8 mouse cellular contexts compared by ENCODE assay signal in the genomic region with DNA sequence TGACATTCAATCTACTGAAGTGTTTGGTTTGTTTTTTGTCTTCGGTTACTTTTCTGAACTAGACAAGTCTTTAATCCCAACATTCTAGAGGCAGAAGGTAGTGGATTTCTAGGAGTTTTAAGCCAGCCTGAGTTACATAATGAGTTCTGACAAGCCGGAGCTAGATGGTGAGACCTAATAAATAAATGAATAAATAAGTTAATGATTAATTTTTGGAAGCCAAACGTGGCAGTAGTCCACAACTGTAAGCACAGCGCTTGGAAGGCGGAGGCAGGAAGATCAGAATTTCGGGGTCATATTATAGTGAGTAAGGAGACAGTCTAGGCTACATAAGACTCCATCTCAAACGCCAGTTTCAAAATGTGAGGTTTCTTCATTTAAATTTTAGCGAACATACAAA. TPM values are rescaled to one million over a fixed set of nuclear protein-coding genes. Genes with fewer than 3 reads are reported as not detected.
DNase-seq lines count a peak whose midpoint lies in the region; ATAC-seq lines count a peak whose summit lies in the region.

No protein-coding gene starts in this region.

- no peak for ATAC-seq in megakaryocyte, adult 5-6 weeks (ENCODE audit: poor library complexity, severe bottlenecking)
- ATAC-seq in hindbrain, embryonic 14.5 days (ENCODE audit: low FRiP score) = no peak
- no peak for ATAC-seq in liver, embryonic 11.5 days (replicated peaks; ENCODE audit: low FRiP score)
- no peak for ATAC-seq in stomach, embryonic 16.5 days (ENCODE audit: insufficient read depth, low FRiP score)

- no peaks in the 10 kb centered on the region for H3K27me3 ChIP-seq in megakaryocyte, embryonic 14.5 days (replicated peaks)
- no peaks in the 10 kb centered on the region for H3K27me3 ChIP-seq in hindbrain, embryonic 14.5 days (ENCODE audit: control insufficient read depth, insufficient read depth, low read length)
- H3K27me3 ChIP-seq in liver, embryonic 11.5 days (replicated peaks; ENCODE audit: control insufficient read depth, insufficient read depth, low read length) = no peaks in the 10 kb centered on the region
- H3K27me3 ChIP-seq in stomach, embryonic 16.5 days (ENCODE audit: control insufficient read depth, insufficient read depth, low read length) = no peaks in the 10 kb centered on the region

- H3K4me3 ChIP-seq in megakaryocyte, embryonic 14.5 days (replicated peaks) = peak overlapping the region; percentile 92
- H3K4me3 ChIP-seq in hindbrain, embryonic 14.5 days (replicated peaks; ENCODE audit: low read length) = peak overlapping the region; percentile 53
- peak overlapping the region; percentile 59 for H3K4me3 ChIP-seq in liver, embryonic 11.5 days (ENCODE audit: low read depth, low read length)
- H3K4me3 ChIP-seq in stomach, embryonic 16.5 days (replicated peaks; ENCODE audit: low read length) = peak overlapping the region; percentile 55

- H3K9ac ChIP-seq in hindbrain, embryonic 14.5 days = no peak overlapping the region
- no peak overlapping the region; the same call in 1 of the 2 replicates for H3K9ac ChIP-seq in liver, embryonic 11.5 days (ENCODE audit: low read depth, low read length)
- peak overlapping the region; percentile 67; the same call in 1 of the 2 replicates for H3K9ac ChIP-seq in stomach, embryonic 16.5 days (ENCODE audit: low read length)

- no peak overlapping the region for H3K27ac ChIP-seq in hindbrain, embryonic 14.5 days
- H3K27ac ChIP-seq in liver, embryonic 11.5 days (ENCODE audit: low read depth, low read length) = no peak overlapping the region
- H3K27ac ChIP-seq in stomach, embryonic 16.5 days (ENCODE audit: low read length) = no peak overlapping the region

- 67% methylated on average over 8 of the region's 8 CpGs for WGBS in hindbrain, embryonic 14.5 days
- 61% methylated on average over 8 of the region's 8 CpGs for WGBS in liver, embryonic 11.5 days
- WGBS in stomach, embryonic 16.5 days = 64% methylated on average over 8 of the region's 8 CpGs

- no peak for DNase-seq in hindbrain, embryonic 14.5 days (ENCODE audit: low spot score)
- no peak for DNase-seq in liver, embryonic 11.5 days (ENCODE audit: low spot score)
- DNase-seq in ovary, postnatal 14 days (ENCODE audit: low spot score) = no peak
- DNase-seq in right cerebral cortex, postnatal 10 days (ENCODE audit: low spot score in 2 of 2) = no peak
- no peak for DNase-seq in right cerebral cortex, adult 2 months (ENCODE audit: low spot score in 2 of 2)

- H3K4me1 ChIP-seq in megakaryocyte, embryonic 14.5 days = peaks cover 86% of the 10 kb centered on the region
- 0 out of 2 replicates have a peak, but pooled peaks cover 7% of the 10 kb centered on the region for H3K4me1 ChIP-seq in hindbrain, embryonic 14.5 days (replicated peaks; ENCODE audit: control insufficient read depth, insufficient read depth, low read length)
- peaks cover 5% of the 10 kb centered on the region for H3K4me1 ChIP-seq in liver, embryonic 11.5 days (replicated peaks; ENCODE audit: control insufficient read depth, insufficient read depth, low read length)
- H3K4me1 ChIP-seq in stomach, embryonic 16.5 days (ENCODE audit: control insufficient read depth, insufficient read depth, low read length) = peaks cover 4% of the 10 kb centered on the region; the same call in 1 of the 2 replicates

- H3K4me2 ChIP-seq in hindbrain, embryonic 14.5 days (replicated peaks) = peak overlapping the region; percentile 92
- peak overlapping the region; percentile 82 for H3K4me2 ChIP-seq in liver, embryonic 11.5 days
- peak overlapping the region; percentile 90 for H3K4me2 ChIP-seq in stomach, embryonic 16.5 days (ENCODE audit: low read depth, low read length)

- H3K36me3 ChIP-seq in megakaryocyte, embryonic 14.5 days (replicated peaks; ENCODE audit: low read length) = peaks cover 49% of the 10 kb centered on the region
- no peaks in the 10 kb centered on the region for H3K36me3 ChIP-seq in hindbrain, embryonic 14.5 days (replicated peaks; ENCODE audit: control insufficient read depth, insufficient read depth)
- no peaks in the 10 kb centered on the region for H3K36me3 ChIP-seq in liver, embryonic 11.5 days (ENCODE audit: control insufficient read depth, insufficient read depth, low read length)
- no peaks in the 10 kb centered on the region for H3K36me3 ChIP-seq in stomach, embryonic 16.5 days (ENCODE audit: control insufficient read depth, insufficient read depth, low read length)

- no peaks in the 10 kb centered on the region for H3K9me3 ChIP-seq in megakaryocyte, embryonic 14.5 days
- no peaks in the 10 kb centered on the region for H3K9me3 ChIP-seq in hindbrain, embryonic 14.5 days (ENCODE audit: control insufficient read depth, low read length)
- no peaks in the 10 kb centered on the region for H3K9me3 ChIP-seq in liver, embryonic 11.5 days (ENCODE audit: control insufficient read depth, low read length)
- H3K9me3 ChIP-seq in stomach, embryonic 16.5 days (replicated peaks; ENCODE audit: control insufficient read depth, low read length) = no peaks in the 10 kb centered on the region

RNA-seq across cellular contexts. Expression of gene Pfkfb3, which starts 17.9 kb away (rescaled TPM):
- polyA plus RNA-seq in megakaryocyte, embryonic 14.5 days (2012; ENCODE audit: insufficient read depth, low replicate concordance) = 5.8 and 10.6 TPM in 2 replicates
- total RNA-seq in megakaryocyte, adult 5-6 weeks (2015) = 24.5 and 31.3 TPM in 2 replicates
- total RNA-seq in megakaryocyte, adult 5-6 weeks (2017) = 22.1 and 23.0 TPM in 2 replicates
- polyA plus RNA-seq in hindbrain, embryonic 14.5 days (2014; fragmentation: Nextera tagmentation; extraction: Ambion mirVana) = 27.6 and 32.0 TPM in 2 replicates
- 17.5 and 20.3 TPM in 2 replicates for polyA plus RNA-seq in liver, embryonic 11.5 days (2014; fragmentation: Nextera tagmentation; extraction: Ambion mirVana)
- 16.1 and 20.6 TPM in 2 replicates for polyA plus RNA-seq in stomach, embryonic 16.5 days (2015; fragmentation: Nextera tagmentation; extraction: Ambion mirVana)
